Mouse (Mus musculus) right cerebral cortex, postnatal 4 days (tissue): ENCODE results near the gene Litaf.
A peak's percentile ranks its signal among the peaks of the same experiment; 100 is the strongest.
"Not testable (repeated sequence)": the region's sequence is repeated elsewhere in the genome, so short reads cannot be mapped to it uniquely, and the experiment has no call there.

ENCODE experiments used
- DNase-seq: peaks from one replicate; pipeline ENCODE4 v3.0.0-alpha.2; 2022

The Litaf gene

GRCm38 (mm10) chr16:11021403-11022112 is 44.4 kb downstream of the Litaf start:
- no peak for DNase-seq

- no peak for DNase-seq
Measured at GRCm38 (mm10) chr16:11017807-11018595, 48.0 kb downstream of the Litaf start.

GRCm38 (mm10) chr16:11016353-11016752 is 49.6 kb downstream of the Litaf start:
- DNase-seq, result no peak

GRCm38 (mm10) chr16:11014407-11014806 is 51.5 kb downstream of the Litaf start:
- DNase-seq, result no peak

- not testable (repeated sequence) for DNase-seq
Measured at GRCm38 (mm10) chr16:11013464-11014147, 52.4 kb downstream of the Litaf start.

GRCm38 (mm10) chr16:11012571-11013463 is 53.1 kb downstream of the Litaf start:
- peak; percentile 62 for DNase-seq

GRCm38 (mm10) chr16:11011939-11012338 is 54.0 kb downstream of the Litaf start:
- no peak for DNase-seq

- DNase-seq, result no peak
Measured at GRCm38 (mm10) chr16:11011206-11011605, 54.8 kb downstream of the Litaf start.

GRCm38 (mm10) chr16:11010270-11010669 is 55.7 kb downstream of the Litaf start:
- DNase-seq, result no peak

- DNase-seq, result peak; percentile 13
Measured at GRCm38 (mm10) chr16:11008162-11008991, 57.6 kb downstream of the Litaf start.

- no peak for DNase-seq
Measured at GRCm38 (mm10) chr16:11006100-11006499, 59.9 kb downstream of the Litaf start.

- no peak for DNase-seq
Measured at GRCm38 (mm10) chr16:11001703-11002659, 64.0 kb downstream of the Litaf start.

GRCm38 (mm10) chr16:10999809-11000208 is 66.1 kb downstream of the Litaf start:
- no peak for DNase-seq

- DNase-seq, result no peak
Measured at GRCm38 (mm10) chr16:10998224-10998623, 67.7 kb downstream of the Litaf start.

- no peak for DNase-seq
Measured at GRCm38 (mm10) chr16:10996576-10996975, 69.4 kb downstream of the Litaf start.

- DNase-seq, result peak; percentile 71
Measured at GRCm38 (mm10) chr16:10993032-10993744, 72.8 kb downstream of the Litaf start.

GRCm38 (mm10) chr16:10992090-10993031 is 73.6 kb downstream of the Litaf start:
- DNase-seq, result peak; percentile 10

- no peak for DNase-seq
Measured at GRCm38 (mm10) chr16:10991737-10992089, 74.2 kb downstream of the Litaf start.

- no peak for DNase-seq
Measured at GRCm38 (mm10) chr16:10990763-10991162, 75.2 kb downstream of the Litaf start.
